Mouse (Mus musculus) neural tube, embryonic 14.5 days (tissue): ENCODE results near the gene Hdac7. TPM values are rescaled to one million over a fixed set of nuclear protein-coding genes. Genes with fewer than 3 reads are reported as not detected.

Experiments used
- ATAC-seq: fragments of 200-750 bp; cut with Nextera tagmentation; 2 replicates; pipeline ENCODE4 v1.8.0; 2017; ENCODE audit warnings: low read depth, mild to moderate bottlenecking, moderate TSS enrichment, moderate library complexity
- H3K27ac ChIP-seq: fragments of 300-500 bp; sonication (generic); 2 replicates; pipeline ENCODE4 v1.5.1; 2014; ENCODE audit warnings: low read depth, mild to moderate bottlenecking, control low read depth, low read length, moderate library complexity, mixed read lengths
- H3K27me3 ChIP-seq: fragments of 300-500 bp; sonication (generic); 2 replicates; pipeline ENCODE4 v1.6.1; 2014; ENCODE audit warnings: low read length; ENCODE audit not compliant: control insufficient read depth, insufficient read depth
- H3K36me3 ChIP-seq: fragments of 300-500 bp; sonication (generic); 2 replicates; pipeline ENCODE4 v1.6.1; 2014; ENCODE audit warnings: low read length, mixed read lengths; ENCODE audit not compliant: control insufficient read depth, insufficient read depth
- H3K4me1 ChIP-seq: fragments of 300-500 bp; sonication (generic); 2 replicates; pipeline ENCODE4 v1.6.1; 2014; ENCODE audit warnings: low read length; ENCODE audit not compliant: control insufficient read depth, insufficient read depth
- H3K4me2 ChIP-seq: fragments of 300-500 bp; sonication (generic); 2 replicates; pipeline ENCODE4 v1.6.1; 2014; ENCODE audit warnings: mild to moderate bottlenecking, low read depth, low read length, control low read depth
- H3K4me3 ChIP-seq: fragments of 300-500 bp; sonication (generic); 2 replicates; pipeline ENCODE4 v1.5.1; 2014; ENCODE audit warnings: low read depth, low read length, control low read depth, mixed read lengths
- H3K9ac ChIP-seq: fragments of 300-500 bp; sonication (generic); replicated peaks from 2 replicates; pipeline ENCODE4 v1.6.1; 2014; ENCODE audit warnings: low read depth, mild to moderate bottlenecking, control low read depth, low read length, mixed read lengths
- H3K9me3 ChIP-seq: fragments of 300-500 bp; sonication (generic); 2 replicates; pipeline ENCODE4 v1.6.1; 2016; ENCODE audit warnings: low read length; ENCODE audit not compliant: control insufficient read depth
- WGBS: fragments of 180-500 bp; shearing (Covaris S2); extraction: QIAGEN DNeasy Blood & Tissue Kit; methylation state at CpG from one replicate; pipeline ENCODE4 v1.1.7; 2014; 5-methylcytosine and 5-hydroxymethylcytosine counted together
- polyA plus RNA-seq: library from polyadenylated mRNA; unstranded; fragments of >200 nt; fragmentation: Nextera tagmentation; extraction: Ambion mirVana; gene quantifications from 2 replicates; pipeline ENCODE4 v1.2.1, GENCODE M21; 2014

The Hdac7 gene
- polyA plus RNA-seq, 1 experiment from 2014 or later: 28.7 TPM

GRCm38 (mm10) chr15:97794268-97794667, 50.0 kb downstream of the Hdac7 start:
- Histone ChIP-seq H3K27ac (no peak overlapping the region), H3K36me3 (peaks cover 30% of the 10 kb centered on the region)

GRCm38 (mm10) chr15:97793386-97794153, 50.7 kb downstream of the Hdac7 start:
- peaks cover 30% of the 10 kb centered on the region for H3K36me3 ChIP-seq
- H3K4me2 ChIP-seq: no peak overlapping the region
- no peaks in the 10 kb centered on the region for H3K9me3 ChIP-seq
- H3K4me3 ChIP-seq: no peak overlapping the region
- no peak overlapping the region for H3K27ac ChIP-seq
- H3K4me1 ChIP-seq: 0 out of 2 replicates have a peak, but pooled peaks cover 2% of the 10 kb centered on the region
- no peak overlapping the region for H3K9ac ChIP-seq
- 93% methylated on average over 18 of the region's 18 CpGs for WGBS
- no peaks in the 10 kb centered on the region for H3K27me3 ChIP-seq
- ATAC-seq: no peak

More at GRCm38 (mm10) chr15:97794268-97794667, 50.0 kb downstream of the Hdac7 start:
- Histone ChIP-seq H3K4me3 (no peak overlapping the region), H3K9me3 (no peaks in the 10 kb centered on the region), H3K4me2 (no peak overlapping the region), H3K27me3 (no peaks in the 10 kb centered on the region), H3K4me1 (0 out of 2 replicates have a peak, but pooled peaks cover 2% of the 10 kb centered on the region), H3K9ac (no peak overlapping the region)
- 74% methylated on average over 5 of the region's 5 CpGs for WGBS
- ATAC-seq: no peak

GRCm38 (mm10) chr15:97791126-97791700, 53.1 kb downstream of the Hdac7 start:
- WGBS: 91% methylated on average over 11 of the region's 11 CpGs
- Histone ChIP-seq H3K4me1 (no peaks in the 10 kb centered on the region), H3K27me3 (no peaks in the 10 kb centered on the region), H3K27ac (no peak overlapping the region), H3K9ac (no peak overlapping the region), H3K36me3 (peaks cover 23% of the 10 kb centered on the region), H3K9me3 (no peaks in the 10 kb centered on the region), H3K4me3 (no peak overlapping the region), H3K4me2 (no peak overlapping the region)
- no peak for ATAC-seq

GRCm38 (mm10) chr15:97789761-97790505, 54.4 kb downstream of the Hdac7 start:
- WGBS: 57% methylated on average over 20 of the region's 20 CpGs
- H3K4me1 ChIP-seq: peaks cover 1% of the 10 kb centered on the region; the same call in 1 of the 2 replicates
- no peak overlapping the region for H3K27ac ChIP-seq
- ATAC-seq: no peak
- H3K4me3 ChIP-seq: no peak overlapping the region
- H3K4me2 ChIP-seq: no peak overlapping the region
- H3K36me3 ChIP-seq: peaks cover 10% of the 10 kb centered on the region
- no peaks in the 10 kb centered on the region for H3K9me3 ChIP-seq
- no peaks in the 10 kb centered on the region for H3K27me3 ChIP-seq
- no peak overlapping the region for H3K9ac ChIP-seq

GRCm38 (mm10) chr15:97788821-97789220, 55.5 kb downstream of the Hdac7 start:
- WGBS: 52% methylated on average over 6 of the region's 6 CpGs
- no peak overlapping the region for H3K4me2 ChIP-seq
- H3K27me3 ChIP-seq: no peaks in the 10 kb centered on the region
- no peak overlapping the region for H3K4me3 ChIP-seq
- H3K9ac ChIP-seq: no peak overlapping the region
- peaks cover 10% of the 10 kb centered on the region for H3K36me3 ChIP-seq
- no peak overlapping the region for H3K27ac ChIP-seq
- no peak for ATAC-seq
- H3K9me3 ChIP-seq: no peaks in the 10 kb centered on the region
- peaks cover 2% of the 10 kb centered on the region; the same call in 1 of the 2 replicates for H3K4me1 ChIP-seq

- WGBS: 60% methylated on average over 19 of the region's 19 CpGs
- Histone ChIP-seq H3K9ac (no peak overlapping the region), H3K4me2 (no peak overlapping the region), H3K27me3 (no peaks in the 10 kb centered on the region), H3K9me3 (no peaks in the 10 kb centered on the region), H3K4me3 (no peak overlapping the region), H3K27ac (no peak overlapping the region), H3K36me3 (peaks cover 10% of the 10 kb centered on the region), H3K4me1 (peaks cover 2% of the 10 kb centered on the region; the same call in 1 of the 2 replicates)
- ATAC-seq: no peak
These were observed 56.3 kb downstream of the Hdac7 start for GRCm38 (mm10) chr15:97787799-97788667.

- H3K4me1 ChIP-seq: peaks cover 5% of the 10 kb centered on the region; the same call in 1 of the 2 replicates
- H3K27ac ChIP-seq: no peak overlapping the region
- no peak overlapping the region for H3K4me2 ChIP-seq
- WGBS: 90% methylated on average over 7 of the region's 7 CpGs
- H3K9me3 ChIP-seq: no peaks in the 10 kb centered on the region
- 0 out of 2 replicates have a peak, but pooled peaks cover 3% of the 10 kb centered on the region for H3K27me3 ChIP-seq
- ATAC-seq: no peak
- peaks cover 5% of the 10 kb centered on the region for H3K36me3 ChIP-seq
- H3K4me3 ChIP-seq: no peak overlapping the region
- H3K9ac ChIP-seq: no peak overlapping the region
These were observed 57.0 kb downstream of the Hdac7 start for GRCm38 (mm10) chr15:97787148-97787798.
